Mouse (Mus musculus) layer of hippocampus, adult 2 months (tissue): ENCODE measurements at regions not wholly inside any gene's neighbourhood (a gene's known extent, or its start where the extent isn't known, plus 50 kb on each side); places are given as distances from the start of the nearest gene placed in this dataset.

ENCODE experiments used
- DNase-seq, 2 experiments: peaks; one replicate each; pipeline ENCODE4 v3.0.0; 2022; ENCODE audit warnings: low spot score in 2 of 2
- H3K27ac ChIP-seq: fragments of 200-600 bp; 2 replicates; pipeline ENCODE4 v1.8.1; 2022
- H3K4me3 ChIP-seq: fragments of 200-600 bp; 2 replicates; pipeline ENCODE4 v1.8.1; 2022; ENCODE audit warnings: mild to moderate bottlenecking
- CTCF ChIP-seq: fragments of 200-600 bp; conservative IDR thresholded peaks from 2 replicates; pipeline ENCODE4 v1.8.1; 2022; ENCODE audit warnings: antibody characterized with exemption, mild to moderate bottlenecking, moderate library complexity

- Histone ChIP-seq H3K27ac (no peak overlapping the region), H3K4me3 (no peak overlapping the region)
- no peak for TF ChIP-seq CTCF
- DNase-seq = no peak
Measured at GRCm38 (mm10) chr8:36376579-36377350, 611.2 kb downstream of the Gm19410 start.

- H3K4me3 ChIP-seq = no peak overlapping the region
- H3K27ac ChIP-seq = no peak overlapping the region
- DNase-seq = no peak
- no peak for TF ChIP-seq CTCF
Measured at GRCm38 (mm10) chr8:36394487-36394886, 598.9 kb upstream of the AI429214 start.

- Histone ChIP-seq H3K4me3 (no peak overlapping the region), H3K27ac (no peak overlapping the region)
- DNase-seq = no peak
- TF ChIP-seq CTCF = no peak
Measured at GRCm38 (mm10) chr8:36396493-36396892, 596.9 kb upstream of the AI429214 start.

GRCm38 (mm10) chr8:36406706-36407105 is 586.7 kb upstream of the AI429214 start:
- TF ChIP-seq CTCF = no peak
- Histone ChIP-seq H3K27ac (no peak overlapping the region), H3K4me3 (no peak overlapping the region)
- peak in 1 of 2 experiments; percentile 29 for DNase-seq
